Mouse (Mus musculus) gastrocnemius, postnatal 14 days (tissue): ENCODE measurements at regions not wholly inside any gene's neighbourhood (a gene's known extent, or its start where the extent isn't known, plus 50 kb on each side); places are given as distances from the start of the nearest gene placed in this dataset.

ENCODE experiments used
- DNase-seq: peaks from one replicate; pipeline ENCODE4 v3.0.0; 2021; ENCODE audit warnings: mixed read lengths
- intact Hi-C: fragments of 180-260 bp; cut with DNase I; formaldehyde crosslinking; loops from one replicate; pipeline ENCODE4 v1.15.1; 2025; ENCODE audit warnings: low total_unique reads

GRCm38 (mm10) chr19:18444324-18444723 is 187.3 kb downstream of the Ostf1 start:
- intact Hi-C loops = no loop called here
- DNase-seq = no peak

GRCm38 (mm10) chr19:18436351-18436750 is 195.3 kb downstream of the Ostf1 start:
- intact Hi-C loops = no loop called here

GRCm38 (mm10) chr19:18420381-18420785 is 211.2 kb downstream of the Ostf1 start:
- intact Hi-C loops = no loop called here
- DNase-seq = peak; percentile 35

More at GRCm38 (mm10) chr19:18436351-18436750, 195.3 kb downstream of the Ostf1 start:
- DNase-seq = no peak

GRCm38 (mm10) chr19:18418548-18418947 is 213.1 kb downstream of the Ostf1 start:
- intact Hi-C loops = no loop called here
- no peak for DNase-seq

GRCm38 (mm10) chr19:18377466-18378089 is 254.0 kb downstream of the Ostf1 start:
- intact Hi-C loops = no loop called here
- no peak for DNase-seq

GRCm38 (mm10) chr19:18368612-18369011 is 263.0 kb downstream of the Ostf1 start:
- intact Hi-C loops = no loop called here
- no peak for DNase-seq

GRCm38 (mm10) chr19:18353960-18354359 is 277.7 kb downstream of the Ostf1 start:
- intact Hi-C loops = no loop called here
- DNase-seq = no peak

- intact Hi-C loops = no loop called here
Observed at GRCm38 (mm10) chr19:18345735-18346134, 285.9 kb downstream of the Ostf1 start.

GRCm38 (mm10) chr19:18343647-18344046 is 288.0 kb downstream of the Ostf1 start:
- intact Hi-C loops = no loop called here
- DNase-seq = peak; percentile 5

More at GRCm38 (mm10) chr19:18345735-18346134, 285.9 kb downstream of the Ostf1 start:
- no peak for DNase-seq

GRCm38 (mm10) chr19:18343003-18343402 is 288.6 kb downstream of the Ostf1 start:
- peak; percentile 9 for DNase-seq
- intact Hi-C loops = no loop called here

- intact Hi-C loops = no loop called here
- no peak for DNase-seq
Observed at GRCm38 (mm10) chr19:18337819-18338555, 293.6 kb downstream of the Ostf1 start.

GRCm38 (mm10) chr19:18336637-18337036 is 295.0 kb downstream of the Ostf1 start:
- intact Hi-C loops = no loop called here
- no peak for DNase-seq

- intact Hi-C loops = no loop called here
- DNase-seq = no peak
Observed at GRCm38 (mm10) chr19:18334639-18335038, 297.0 kb downstream of the Ostf1 start.

GRCm38 (mm10) chr19:18331811-18332210 is 299.8 kb downstream of the Ostf1 start:
- intact Hi-C loops = no loop called here
- no peak for DNase-seq

- DNase-seq = no peak
- intact Hi-C loops = no loop called here
Observed at GRCm38 (mm10) chr19:18329421-18329820, 302.2 kb downstream of the Ostf1 start.

- intact Hi-C loops = no loop called here
- DNase-seq = no peak
Observed at GRCm38 (mm10) chr19:18318391-18318944, 313.2 kb downstream of the Ostf1 start.

GRCm38 (mm10) chr19:18273415-18273814 is 358.2 kb downstream of the Ostf1 start:
- intact Hi-C loops = no loop called here
- no peak for DNase-seq

- DNase-seq = no peak
- intact Hi-C loops = no loop called here
Observed at GRCm38 (mm10) chr19:18255074-18255684, 376.4 kb downstream of the Ostf1 start.

- no peak for DNase-seq
- intact Hi-C loops = no loop called here
Observed at GRCm38 (mm10) chr19:18253333-18253732, 378.3 kb downstream of the Ostf1 start.
